Mouse (Mus musculus) small intestine, adult 2 months (tissue): ENCODE measurements around the gene Dhx40.
"Not testable (repeated sequence)": the region's sequence is repeated elsewhere in the genome, so short reads cannot be mapped to it uniquely, and the experiment has no call there.

ENCODE experiments used
- CTCF ChIP-seq: fragments of 200-500 bp; IDR thresholded peaks from 2 replicates; pipeline ENCODE4 v1.5.1; 2012; ENCODE audit warnings: low read depth, mild to moderate bottlenecking, control low read depth, inconsistent platforms, low read length, moderate library complexity, mixed read lengths; ENCODE audit not compliant: insufficient replicate concordance, insufficient read length; ENCODE audit errors: extremely low read depth
- POLR2A ChIP-seq: fragments of 200-500 bp; IDR thresholded peaks from 2 replicates; pipeline ENCODE4 v1.6.1; 2012; ENCODE audit warnings: low read depth, mild to moderate bottlenecking, control low read depth, inconsistent platforms, low read length, moderate library complexity

DNA sequence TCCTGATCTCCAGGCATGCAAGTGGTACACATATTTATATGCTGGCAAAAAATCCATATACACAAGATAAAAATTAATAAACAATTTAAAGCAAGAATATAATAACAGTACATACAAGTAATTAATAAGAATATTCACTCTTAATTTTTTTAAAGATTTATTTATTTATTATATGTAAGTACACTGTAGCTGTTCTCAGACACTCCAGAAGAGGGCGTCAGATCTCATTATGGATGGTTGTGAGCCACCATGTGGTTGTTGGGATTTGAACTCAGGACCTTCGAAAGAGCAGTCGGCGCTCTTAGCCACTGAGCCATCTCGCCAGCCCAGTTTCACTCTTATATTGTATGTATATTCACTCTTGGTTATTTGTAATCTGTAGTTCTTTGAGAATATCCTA is 20.1 kb downstream of the Dhx40 start:
- not testable (repeated sequence) for TF ChIP-seq CTCF, POLR2A
